Mouse (Mus musculus): Measurements from ENCODE around the gene Fah. TPM values are rescaled to one million over a fixed set of nuclear protein-coding genes. Genes with fewer than 3 reads are reported as not detected.
A peak's percentile ranks its signal among the peaks of the same experiment; 100 is the strongest.

The Fah gene
- polyA plus RNA-seq (2016; fragmentation: Nextera tagmentation; extraction: Ambion mirVana) = 3.7 and 4.4 TPM in 2 replicates

GRCm38 (mm10) chr7:84606293-84606749 is at the start of gene Fah:
Fah (minus strand) TSS chr7:84606722.
- Histone ChIP-seq H3K36me3 (0 out of 2 replicates have a peak, but pooled peaks cover 3% of the 10 kb centered on the region), H3K27me3 (ENCODE audit: insufficient read depth, poor library complexity, severe bottlenecking) (no peaks in the 10 kb centered on the region; the same call in 1 of the 2 replicates), H3K4me1 (replicated peaks) (peaks cover 19% of the 10 kb centered on the region), H3K9me3 (no peaks in the 10 kb centered on the region), H3K27ac (peak within 1 kb of the TSS; percentile 83), H3K4me3 (peak within 1 kb of the TSS; percentile 73)
- DNase-seq (ENCODE audit: low spot score) = peak; percentile 53
- under 1% methylated on average over 10 of the region's 10 CpGs for WGBS

- Histone ChIP-seq H3K4me1 (replicated peaks) (no peaks in the 10 kb centered on the region), H3K27me3 (ENCODE audit: insufficient read depth, poor library complexity, severe bottlenecking) (no peaks in the 10 kb centered on the region), H3K4me3 (no peak overlapping the region), H3K9me3 (no peaks in the 10 kb centered on the region), H3K36me3 (no peaks in the 10 kb centered on the region), H3K27ac (no peak overlapping the region)
- 97% methylated on average over 2 of the region's 2 CpGs for WGBS
- no peak for DNase-seq (ENCODE audit: low spot score)
These were observed 46.2 kb upstream of the Fah start for GRCm38 (mm10) chr7:84652740-84653139.

- Histone ChIP-seq H3K36me3 (no peaks in the 10 kb centered on the region), H3K4me3 (no peak overlapping the region), H3K27ac (no peak overlapping the region), H3K4me1 (replicated peaks) (no peaks in the 10 kb centered on the region), H3K9me3 (no peaks in the 10 kb centered on the region), H3K27me3 (ENCODE audit: insufficient read depth, poor library complexity, severe bottlenecking) (no peaks in the 10 kb centered on the region)
- no peak for DNase-seq (ENCODE audit: low spot score)
- 82% methylated on average over 2 of the region's 2 CpGs for WGBS
These were observed 45.4 kb upstream of the Fah start for GRCm38 (mm10) chr7:84651987-84652321.

- no peak overlapping the region for H3K4me3 ChIP-seq
- H3K36me3 ChIP-seq = no peaks in the 10 kb centered on the region
- 95% methylated on average over 4 of the region's 4 CpGs for WGBS
- no peak overlapping the region for H3K27ac ChIP-seq
- H3K27me3 ChIP-seq (ENCODE audit: insufficient read depth, poor library complexity, severe bottlenecking) = no peaks in the 10 kb centered on the region
- H3K9me3 ChIP-seq = no peaks in the 10 kb centered on the region
- H3K4me1 ChIP-seq (replicated peaks) = no peaks in the 10 kb centered on the region
- DNase-seq (ENCODE audit: low spot score) = no peak
These were observed 44.9 kb upstream of the Fah start for GRCm38 (mm10) chr7:84651303-84651986.

- Histone ChIP-seq H3K36me3 (no peaks in the 10 kb centered on the region), H3K4me3 (no peak overlapping the region), H3K27me3 (ENCODE audit: insufficient read depth, poor library complexity, severe bottlenecking) (no peaks in the 10 kb centered on the region), H3K9me3 (no peaks in the 10 kb centered on the region), H3K27ac (no peak overlapping the region), H3K4me1 (replicated peaks) (no peaks in the 10 kb centered on the region)
- WGBS = 95% methylated on average over 2 of the region's 2 CpGs
- DNase-seq (ENCODE audit: low spot score) = no peak
These were observed 42.5 kb upstream of the Fah start for GRCm38 (mm10) chr7:84649016-84649415.

GRCm38 (mm10) chr7:84646256-84646655 is 39.7 kb upstream of the Fah start:
- H3K4me1 ChIP-seq (replicated peaks) = no peaks in the 10 kb centered on the region
- no peaks in the 10 kb centered on the region for H3K27me3 ChIP-seq (ENCODE audit: insufficient read depth, poor library complexity, severe bottlenecking)
- no peak overlapping the region for H3K27ac ChIP-seq
- H3K36me3 ChIP-seq = no peaks in the 10 kb centered on the region
- no peak for DNase-seq (ENCODE audit: low spot score)
- no peaks in the 10 kb centered on the region for H3K9me3 ChIP-seq
- 87% methylated on average over 1 of the region's 1 CpGs for WGBS
- H3K4me3 ChIP-seq = no peak overlapping the region

GRCm38 (mm10) chr7:84643270-84643998 is 36.9 kb upstream of the Fah start:
- H3K4me3 ChIP-seq = no peak overlapping the region
- WGBS = 93% methylated on average over 6 of the region's 6 CpGs
- no peak overlapping the region for H3K27ac ChIP-seq
- no peaks in the 10 kb centered on the region for H3K4me1 ChIP-seq (replicated peaks)
- H3K9me3 ChIP-seq = no peaks in the 10 kb centered on the region
- H3K27me3 ChIP-seq (ENCODE audit: insufficient read depth, poor library complexity, severe bottlenecking) = no peaks in the 10 kb centered on the region
- H3K36me3 ChIP-seq = no peaks in the 10 kb centered on the region
- DNase-seq (ENCODE audit: low spot score) = no peak

GRCm38 (mm10) chr7:84642159-84642928 is 35.8 kb upstream of the Fah start:
- Histone ChIP-seq H3K27me3 (ENCODE audit: insufficient read depth, poor library complexity, severe bottlenecking) (no peaks in the 10 kb centered on the region), H3K4me1 (replicated peaks) (no peaks in the 10 kb centered on the region), H3K36me3 (no peaks in the 10 kb centered on the region), H3K4me3 (no peak overlapping the region), H3K27ac (no peak overlapping the region), H3K9me3 (no peaks in the 10 kb centered on the region)
- DNase-seq (ENCODE audit: low spot score) = no peak
- 87% methylated on average over 6 of the region's 6 CpGs for WGBS

- H3K27ac ChIP-seq = no peak overlapping the region
- no peaks in the 10 kb centered on the region for H3K27me3 ChIP-seq (ENCODE audit: insufficient read depth, poor library complexity, severe bottlenecking)
- no peaks in the 10 kb centered on the region for H3K9me3 ChIP-seq
- no peaks in the 10 kb centered on the region for H3K4me1 ChIP-seq (replicated peaks)
- DNase-seq (ENCODE audit: low spot score) = no peak
- no peak overlapping the region for H3K4me3 ChIP-seq
- peaks cover 24% of the 10 kb centered on the region for H3K36me3 ChIP-seq
These were observed 30.4 kb upstream of the Fah start for GRCm38 (mm10) chr7:84636939-84637338.

- WGBS = 97% methylated on average over 3 of the region's 3 CpGs
- H3K4me3 ChIP-seq = no peak overlapping the region
- no peaks in the 10 kb centered on the region for H3K27me3 ChIP-seq (ENCODE audit: insufficient read depth, poor library complexity, severe bottlenecking)
- no peaks in the 10 kb centered on the region for H3K4me1 ChIP-seq (replicated peaks)
- H3K9me3 ChIP-seq = 0 out of 2 replicates have a peak, but pooled peaks cover 2% of the 10 kb centered on the region
- H3K36me3 ChIP-seq = peaks cover 55% of the 10 kb centered on the region
- no peak for DNase-seq (ENCODE audit: low spot score)
- no peak overlapping the region for H3K27ac ChIP-seq
These were observed 25.4 kb upstream of the Fah start for GRCm38 (mm10) chr7:84631878-84632277.

- Histone ChIP-seq H3K4me1 (replicated peaks) (no peaks in the 10 kb centered on the region), H3K36me3 (peaks cover 57% of the 10 kb centered on the region), H3K27me3 (ENCODE audit: insufficient read depth, poor library complexity, severe bottlenecking) (no peaks in the 10 kb centered on the region), H3K27ac (no peak overlapping the region), H3K9me3 (peaks cover 7% of the 10 kb centered on the region; the same call in 1 of the 2 replicates), H3K4me3 (no peak overlapping the region)
- WGBS = 93% methylated on average over 4 of the region's 4 CpGs
- no peak for DNase-seq (ENCODE audit: low spot score)
These were observed 17.2 kb upstream of the Fah start for GRCm38 (mm10) chr7:84623718-84624117.

- peaks cover 66% of the 10 kb centered on the region for H3K36me3 ChIP-seq
- 91% methylated on average over 3 of the region's 3 CpGs for WGBS
- no peak overlapping the region for H3K27ac ChIP-seq
- DNase-seq (ENCODE audit: low spot score) = no peak
- peaks cover 5% of the 10 kb centered on the region; the same call in 1 of the 2 replicates for H3K9me3 ChIP-seq
- no peaks in the 10 kb centered on the region for H3K4me1 ChIP-seq (replicated peaks)
- H3K27me3 ChIP-seq (ENCODE audit: insufficient read depth, poor library complexity, severe bottlenecking) = no peaks in the 10 kb centered on the region
- H3K4me3 ChIP-seq = no peak overlapping the region
These were observed 14.4 kb upstream of the Fah start for GRCm38 (mm10) chr7:84620956-84621355.

- H3K9me3 ChIP-seq = no peaks in the 10 kb centered on the region
- H3K27ac ChIP-seq = no peak overlapping the region
- WGBS = 98% methylated on average over 2 of the region's 2 CpGs
- H3K27me3 ChIP-seq (ENCODE audit: insufficient read depth, poor library complexity, severe bottlenecking) = no peaks in the 10 kb centered on the region
- no peak overlapping the region for H3K4me3 ChIP-seq
- DNase-seq (ENCODE audit: low spot score) = no peak
- H3K36me3 ChIP-seq = peaks cover 57% of the 10 kb centered on the region
- H3K4me1 ChIP-seq (replicated peaks) = no peaks in the 10 kb centered on the region
These were observed 12.4 kb upstream of the Fah start for GRCm38 (mm10) chr7:84618951-84619350.

Data from hindbrain, embryonic 10.5 days (tissue).